In the genomic region with DNA sequence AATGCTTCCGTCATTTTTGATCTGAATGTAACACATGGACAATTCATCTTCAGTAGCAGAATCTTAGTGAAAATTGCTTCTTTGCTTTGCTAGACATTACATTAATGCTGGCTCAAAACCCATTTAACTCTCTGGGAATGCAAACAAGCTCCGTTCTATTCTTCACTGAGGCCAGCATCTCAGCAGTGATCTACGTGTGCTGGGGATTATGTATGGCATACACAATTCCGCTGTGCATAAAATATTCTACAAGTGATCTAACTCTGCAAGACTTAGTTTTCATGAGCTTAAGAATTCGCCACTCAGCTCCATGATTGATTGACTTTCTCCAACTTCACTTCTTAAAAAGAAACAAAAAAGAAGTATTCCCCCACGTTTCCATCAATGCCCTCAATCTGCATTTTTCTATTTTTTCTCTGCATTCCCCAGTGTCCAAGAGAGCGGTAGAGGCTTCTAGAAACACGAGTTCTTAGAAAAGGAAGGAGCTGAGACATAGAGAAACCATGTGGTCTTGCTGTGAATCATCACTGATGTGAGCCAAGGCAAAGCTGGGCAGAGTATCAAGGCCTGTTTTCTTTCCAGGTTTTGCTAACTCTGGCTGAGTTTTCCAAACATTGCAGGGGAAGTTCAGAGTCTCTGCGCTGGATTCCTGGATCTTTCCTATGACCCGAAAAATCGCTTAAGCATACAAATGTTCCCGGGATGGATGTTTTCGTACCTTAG, we compare ENCODE assay signal across 8 mouse cellular contexts. TPM values are rescaled to one million over a fixed set of nuclear protein-coding genes. Genes with fewer than 3 reads are reported as not detected.
A peak's percentile ranks its signal among the peaks of the same experiment; 100 is the strongest.
DNase-seq lines count a peak whose midpoint lies in the region; ATAC-seq lines count a peak whose summit lies in the region.

No protein-coding gene starts in this region.

- peak; percentile 98 for DNase-seq in NIH3T3 (ENCODE audit: low read depth)
- DNase-seq in adrenal gland, postnatal 25 days = peak; percentile 54
- peak; percentile 81 for DNase-seq in heart, postnatal 4 days
- peak; percentile 36 for DNase-seq in left cerebral cortex, adult 11 months (ENCODE audit: low spot score)
- DNase-seq in ovary, postnatal 10 days (ENCODE audit: low spot score) = peak; percentile 41
- DNase-seq in c-Kit-positive CD71-positive TER-119-positive erythroid progenitor cells, embryonic 14.5 days (ENCODE audit: low spot score) = no peak
- DNase-seq in thymus, postnatal 14 days = no peak

- ATAC-seq in frontal cortex, adult (ENCODE audit: low TSS enrichment) = peak; percentile 97

RNA-seq across cellular contexts. Expression of gene Cabcoco1, which starts 16.6 kb away (rescaled TPM):
- total RNA-seq in adrenal gland, postnatal 25 days (2021) = 3.0 and 4.4 TPM in 2 replicates
- 10 to 100 TPM; 30.5 to 36.1 TPM for total RNA-seq in heart, postnatal 4 days (2021)

Comparison
In these comparisons a context has a peak if more than half of its experiments do, and no peak if none do; other contexts are left out.
1. DNase-seq: peak in NIH3T3 (single experiment), adrenal gland, postnatal 25 days (single experiment), heart, postnatal 4 days (single experiment), left cerebral cortex, adult 11 months (single experiment) and ovary, postnatal 10 days (single experiment); none in c-Kit-positive CD71-positive TER-119-positive erythroid progenitor cells, embryonic 14.5 days (single experiment) and thymus, postnatal 14 days (single experiment).